Mouse (Mus musculus) kidney, postnatal 14 days (tissue): ENCODE measurements at regions not wholly inside any gene's neighbourhood (a gene's known extent, or its start where the extent isn't known, plus 50 kb on each side); places are given as distances from the start of the nearest gene placed in this dataset.

Experiments used
- DNase-seq: peaks from one replicate; pipeline ENCODE4 v3.0.0; 2022; ENCODE audit warnings: mixed read lengths

DNA sequence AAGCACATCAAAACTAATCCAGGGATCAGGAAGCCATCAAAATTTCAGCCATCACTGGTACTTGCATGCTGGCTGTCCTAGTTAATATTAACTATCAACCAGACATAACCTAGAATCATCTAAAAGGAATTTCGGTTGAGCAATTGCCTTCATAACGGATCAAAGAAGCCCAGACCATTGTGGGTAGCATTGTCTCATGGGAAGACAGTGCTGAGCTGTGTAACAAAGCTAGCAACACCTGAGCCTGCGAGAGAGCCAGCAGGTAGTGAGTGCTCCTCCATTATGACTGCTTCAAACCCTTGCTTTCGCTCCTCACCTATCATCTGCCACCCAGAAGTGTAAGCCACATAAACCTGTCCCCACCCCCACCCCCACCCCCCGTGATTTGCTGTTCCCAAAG, 169.6 kb upstream of the Fat1 start:
- DNase-seq, result no peak

DNA sequence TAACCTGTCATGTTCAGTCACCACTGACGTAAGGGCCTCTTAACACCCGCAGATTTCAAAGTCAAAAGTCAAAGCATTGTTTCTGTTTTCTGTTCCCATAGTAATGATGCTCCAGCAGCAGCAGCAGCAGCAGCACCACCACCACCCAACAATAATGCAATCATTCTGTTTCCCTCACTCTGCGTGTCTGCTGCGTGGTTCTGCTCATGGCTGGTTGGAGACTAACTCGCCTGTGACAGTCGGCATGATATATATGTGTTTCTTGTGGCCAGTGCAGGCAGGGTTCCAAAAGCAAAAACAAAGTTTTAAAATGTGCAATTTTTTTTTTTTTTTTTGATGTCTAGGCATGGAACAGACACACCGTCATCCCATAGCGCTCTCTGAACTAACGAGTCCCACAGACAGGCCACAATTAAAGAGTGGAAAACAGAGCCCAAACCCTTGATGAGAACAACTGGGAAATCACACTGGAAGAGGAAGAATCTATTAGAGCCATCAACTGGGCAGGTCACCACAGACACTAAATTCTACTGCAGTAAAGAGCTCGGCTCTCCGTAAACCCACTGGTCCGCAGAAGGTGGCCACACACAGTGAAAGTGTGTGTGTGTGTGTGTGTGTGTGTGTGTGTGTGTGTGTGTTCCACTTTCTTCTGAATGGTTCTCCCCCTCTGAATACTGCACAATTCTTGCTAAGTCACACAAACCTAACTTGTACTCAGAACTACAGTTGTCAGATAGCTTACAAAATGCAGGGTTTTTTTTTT, 169.0 kb upstream of the Fat1 start:
- DNase-seq, result no peak

DNA sequence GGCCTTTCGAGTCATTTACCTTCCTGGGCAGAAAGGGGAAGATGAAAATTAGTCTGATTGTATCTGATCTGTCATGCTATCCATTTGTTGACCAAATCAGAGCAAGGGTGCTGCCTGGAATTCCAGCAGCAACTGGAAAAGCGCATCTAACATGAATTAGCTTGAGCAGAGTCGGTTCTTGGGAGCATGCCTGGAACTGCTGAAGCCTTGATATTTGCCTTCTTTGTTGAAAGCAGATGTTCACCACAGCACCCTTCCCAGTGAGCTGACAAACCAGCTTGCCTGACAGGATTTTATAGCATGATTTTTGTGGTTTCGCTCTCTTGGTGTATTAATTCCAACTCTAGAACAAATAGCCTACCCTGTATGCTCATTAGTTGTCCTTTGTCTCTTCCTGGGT, 168.0 kb upstream of the Fat1 start:
- no peak for DNase-seq

DNA sequence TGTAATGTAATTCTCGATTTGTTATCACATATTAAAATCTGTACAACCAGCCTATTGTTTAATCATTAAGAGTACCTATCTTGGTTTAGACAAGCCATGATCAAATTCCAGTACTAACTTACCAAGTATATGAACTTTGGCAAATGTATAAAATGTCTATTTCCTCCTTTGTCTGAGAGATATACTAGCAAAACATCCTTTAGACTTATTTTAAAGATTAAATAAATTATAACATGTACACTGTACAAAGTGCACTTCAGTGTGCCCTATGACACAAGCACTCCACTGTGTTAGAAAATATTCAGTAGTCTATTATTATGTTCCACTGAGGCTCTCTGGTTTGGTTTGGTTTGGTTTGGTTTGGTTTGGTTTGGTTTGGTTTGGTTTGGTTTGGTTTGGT, 156.0 kb upstream of the Fat1 start:
- DNase-seq, result no peak

DNA sequence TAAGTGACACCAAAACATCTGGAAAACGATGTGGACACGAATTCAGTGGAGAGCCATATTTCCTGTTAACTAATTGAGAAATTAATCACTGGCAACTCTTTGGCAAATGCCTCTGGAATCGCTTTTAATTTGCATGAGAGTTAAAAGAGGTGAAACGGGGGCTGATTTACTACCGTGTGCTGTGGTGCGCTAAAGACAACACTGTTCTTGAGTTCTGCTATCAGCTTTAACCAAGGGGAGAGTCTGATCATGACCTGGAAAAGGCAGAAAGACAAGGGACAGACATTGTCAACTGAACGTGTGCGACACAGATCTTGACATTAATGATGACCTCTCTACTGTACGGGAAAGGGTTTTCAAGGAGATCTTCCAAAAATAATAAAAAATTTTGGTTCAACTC, 152.8 kb upstream of the Fat1 start:
- DNase-seq, result no peak

DNA sequence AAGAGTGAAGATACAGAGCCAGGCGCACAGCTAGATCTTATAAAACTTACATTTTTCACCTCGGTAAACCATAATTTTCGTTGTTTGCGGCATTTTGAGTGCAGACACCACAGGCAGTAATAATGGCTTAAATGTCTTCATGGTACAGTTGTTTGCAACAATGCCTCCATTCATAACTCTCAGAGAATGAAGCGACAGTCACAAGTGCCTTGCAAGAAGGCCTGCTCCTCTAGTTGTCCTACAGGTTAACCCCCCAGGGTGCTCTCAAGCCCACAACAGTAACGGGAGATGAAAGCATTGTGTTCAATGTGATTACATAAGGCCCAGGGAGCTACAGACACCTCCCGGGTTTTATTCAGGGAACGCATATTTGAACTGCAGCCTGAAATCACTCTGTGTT, 150.1 kb upstream of the Fat1 start:
- no peak for DNase-seq

DNA sequence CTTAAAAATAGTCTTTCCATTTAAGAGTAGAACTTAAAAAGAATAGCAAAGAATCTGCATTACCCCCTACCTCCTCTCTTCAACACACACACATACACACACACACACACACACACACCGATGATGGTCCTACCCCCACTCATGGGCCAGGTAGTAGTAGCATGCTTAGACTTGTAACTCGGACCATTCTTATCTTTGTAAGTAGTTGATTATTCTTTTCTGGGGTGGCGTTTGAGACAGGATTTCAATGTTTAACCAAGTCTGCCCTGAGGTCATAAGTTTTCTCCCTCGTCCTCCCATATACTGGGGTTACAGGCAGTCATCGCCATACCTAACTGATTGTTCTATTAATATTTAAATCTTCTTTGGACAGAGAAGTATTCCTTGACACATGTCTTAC, 148.5 kb upstream of the Fat1 start:
- DNase-seq, result no peak

DNA sequence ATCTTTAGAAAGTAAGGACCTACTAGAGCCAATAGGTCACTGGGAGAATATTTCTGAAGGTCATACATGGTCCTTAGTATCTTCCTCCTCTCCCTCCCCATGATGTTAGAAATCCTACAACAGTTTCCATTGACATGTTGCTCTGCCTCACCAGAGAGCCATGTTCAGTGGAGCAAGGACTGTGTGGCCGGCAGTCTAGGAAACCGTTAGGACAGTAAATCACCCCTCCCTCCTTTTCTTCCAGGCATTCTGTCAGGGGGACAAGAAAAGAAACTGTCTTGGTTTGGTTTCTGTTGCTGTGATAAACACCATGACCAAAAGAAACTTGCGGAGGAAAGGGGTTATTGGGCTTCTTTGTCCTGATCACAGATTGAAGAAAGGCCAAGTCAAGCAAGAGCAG, 147.0 kb upstream of the Fat1 start:
- DNase-seq, result no peak

DNA sequence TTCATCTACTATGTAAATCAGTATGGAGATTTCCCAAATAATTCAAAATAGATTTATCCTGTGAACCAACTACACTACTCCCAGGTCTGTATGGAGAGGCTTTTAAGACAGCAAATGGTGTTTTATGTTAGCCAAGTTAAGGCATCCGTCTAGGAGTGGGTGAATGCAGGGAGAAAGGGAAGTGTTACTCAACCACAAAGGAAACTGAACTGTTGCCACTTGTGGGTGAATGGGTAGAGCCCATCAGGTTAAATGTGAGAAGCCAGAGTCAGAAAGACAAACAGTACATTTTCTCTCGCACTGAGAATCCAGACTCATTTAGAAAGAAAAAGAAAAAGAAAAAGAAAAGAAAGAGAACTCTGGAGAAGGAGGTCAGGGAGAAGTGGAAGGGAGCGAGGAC, 135.7 kb upstream of the Fat1 start:
- no peak for DNase-seq

DNA sequence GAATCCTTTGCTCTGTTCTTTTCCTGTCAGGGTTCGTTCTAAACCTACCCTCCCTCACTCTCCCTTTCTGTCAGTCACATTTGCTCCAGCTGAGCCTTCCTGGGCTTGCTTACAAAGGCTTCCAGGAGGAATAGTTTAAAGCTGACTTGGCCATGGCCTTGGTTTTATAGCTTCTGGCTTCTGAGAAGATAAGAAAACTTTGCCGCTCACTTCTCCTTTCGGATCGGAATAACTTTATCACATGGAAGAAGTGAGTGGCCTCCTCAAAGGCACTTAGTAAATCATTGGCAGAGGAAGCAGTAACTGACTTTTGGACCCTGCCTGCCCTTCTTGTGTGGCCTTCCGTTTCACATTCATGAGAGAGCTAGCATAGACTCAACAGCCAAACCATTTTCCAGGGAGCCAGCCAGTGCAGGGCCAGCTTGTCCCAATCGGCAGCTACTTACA, 134.4 kb upstream of the Fat1 start:
- peak; percentile 79 for DNase-seq

DNA sequence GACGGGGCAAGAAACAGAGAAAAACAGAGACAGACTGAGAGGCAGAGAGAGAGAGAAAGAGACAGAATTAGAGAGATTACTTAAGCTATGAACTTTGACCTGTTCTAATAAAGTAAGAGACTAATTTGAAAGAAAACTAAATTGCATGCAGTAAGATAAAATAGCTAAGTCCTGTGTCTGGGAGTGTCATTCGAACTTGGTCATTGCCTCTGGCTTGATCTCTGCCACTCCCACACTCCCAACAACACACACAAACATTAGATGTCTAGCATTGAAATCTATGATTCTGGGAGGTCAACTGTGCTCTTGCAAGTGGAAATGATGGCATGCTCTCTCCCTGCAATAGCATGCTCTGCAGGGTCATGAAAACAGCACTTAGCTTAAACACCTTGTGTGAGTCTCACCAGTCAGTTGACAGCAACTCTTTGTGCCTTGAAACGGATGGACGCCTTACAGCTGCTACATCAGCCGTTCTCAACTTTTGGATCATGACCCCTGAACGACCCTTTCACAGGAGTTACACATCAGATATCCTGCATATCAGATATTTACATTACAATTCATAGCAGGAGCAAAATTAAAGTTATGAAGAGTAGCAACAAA, 133.5 kb upstream of the Fat1 start:
- DNase-seq, result peak; percentile 20

DNA sequence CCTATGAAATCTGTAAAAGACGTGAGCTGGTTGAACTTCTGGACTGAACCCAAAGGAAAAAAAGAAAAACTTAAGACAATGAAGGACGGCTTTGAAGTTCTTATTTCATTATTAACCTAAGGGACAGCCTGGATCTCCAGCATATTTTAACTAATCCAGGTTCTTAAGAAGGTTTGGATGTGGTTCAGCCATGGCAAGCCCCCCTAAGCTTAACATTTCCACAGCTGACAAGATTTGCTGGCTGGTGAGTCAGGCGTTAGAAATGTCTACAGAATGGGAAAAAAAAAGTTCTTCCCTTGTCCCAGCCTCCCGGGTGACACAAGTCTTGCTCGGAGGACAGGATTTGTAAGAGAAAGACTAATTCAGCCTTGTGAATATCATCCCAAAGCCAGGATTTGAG, 132.9 kb upstream of the Fat1 start:
- DNase-seq, result no peak

DNA sequence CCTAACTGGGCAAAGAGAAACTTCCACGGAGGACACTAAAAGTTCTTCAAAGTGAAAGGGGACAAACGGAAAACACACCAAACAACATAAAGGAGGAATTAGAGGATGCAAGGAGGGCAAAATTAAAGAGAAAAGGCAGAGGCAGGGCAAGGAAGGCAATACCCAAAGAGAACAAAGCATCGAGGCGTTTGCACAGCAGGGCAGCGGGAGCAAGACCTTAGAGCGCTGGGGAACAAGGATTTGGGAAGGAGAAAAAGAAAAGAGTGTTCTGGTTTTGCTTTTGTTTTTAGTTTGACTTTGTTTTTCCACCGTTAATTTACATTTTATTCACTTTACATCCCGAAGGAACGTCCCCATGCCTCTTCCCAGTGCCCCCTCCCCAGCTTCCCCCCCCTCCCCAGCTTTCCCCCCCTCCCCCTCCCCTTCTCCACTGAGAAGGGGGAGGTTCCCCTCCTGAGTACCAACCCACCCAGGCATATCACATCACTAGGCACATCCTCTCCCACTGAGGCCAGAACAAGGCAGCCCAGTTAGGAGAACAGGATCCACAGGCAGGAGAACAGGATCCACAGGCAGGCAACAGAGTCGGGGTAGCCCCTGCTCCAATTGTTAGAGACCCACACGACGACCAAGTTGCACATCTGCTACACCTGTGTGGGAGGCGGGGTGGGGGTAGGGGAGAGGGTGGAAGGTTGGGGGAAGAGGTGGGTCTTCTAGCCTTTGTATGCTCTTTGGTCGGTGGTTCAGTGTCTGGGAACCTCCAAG, 130.7 kb upstream of the Fat1 start:
- DNase-seq, result no peak

DNA sequence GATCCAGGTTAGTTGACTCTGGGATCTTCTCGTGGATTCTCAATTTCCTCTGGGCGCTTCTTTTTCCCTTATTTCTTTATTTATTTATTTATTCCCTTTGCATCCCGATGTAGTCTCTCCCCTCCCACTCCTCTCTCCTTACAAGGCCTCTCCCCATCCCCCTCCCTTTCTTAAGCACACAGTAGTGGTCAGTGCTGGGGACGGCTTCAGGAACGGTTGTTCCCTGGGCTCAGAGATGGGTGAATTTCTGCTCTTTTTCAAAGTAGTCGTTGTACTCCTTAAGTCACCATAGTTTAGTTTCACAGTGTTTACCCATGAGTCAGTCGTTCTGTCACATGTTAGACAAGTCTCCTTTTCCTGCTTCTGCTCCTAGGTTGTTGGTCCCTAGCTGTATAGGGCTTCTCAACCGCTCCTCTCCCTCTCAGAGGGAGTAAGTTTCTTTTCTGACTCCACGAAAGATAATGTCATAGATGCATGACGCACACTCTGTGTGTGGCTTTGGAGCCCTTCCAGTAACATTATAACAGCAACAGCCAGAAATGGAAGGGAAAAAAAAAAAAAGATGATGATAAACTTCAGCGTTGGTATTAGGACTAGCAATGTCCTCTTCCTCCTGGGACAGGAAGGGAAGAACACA, 129.9 kb upstream of the Fat1 start:
- no peak for DNase-seq

DNA sequence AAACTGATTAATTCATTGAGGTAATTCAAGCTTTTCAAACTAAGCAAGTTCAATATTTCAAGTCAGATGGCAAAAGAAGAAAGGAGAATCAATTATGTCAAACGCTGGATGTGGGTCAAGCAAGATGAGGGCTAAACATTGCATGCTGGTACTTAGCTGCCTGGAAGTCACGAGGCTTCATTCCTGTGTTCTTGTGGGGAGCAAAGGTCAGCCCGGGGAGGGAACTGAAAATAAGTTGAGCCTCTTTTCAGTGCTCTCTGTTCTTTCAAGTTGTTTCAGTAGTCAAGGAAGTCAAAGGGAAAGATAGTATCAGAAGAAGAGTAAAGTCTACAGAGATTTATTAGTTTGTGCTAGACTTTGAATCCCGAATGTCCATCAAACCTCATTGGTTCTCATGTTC, 122.9 kb upstream of the Fat1 start:
- peak; percentile 36 for DNase-seq

DNA sequence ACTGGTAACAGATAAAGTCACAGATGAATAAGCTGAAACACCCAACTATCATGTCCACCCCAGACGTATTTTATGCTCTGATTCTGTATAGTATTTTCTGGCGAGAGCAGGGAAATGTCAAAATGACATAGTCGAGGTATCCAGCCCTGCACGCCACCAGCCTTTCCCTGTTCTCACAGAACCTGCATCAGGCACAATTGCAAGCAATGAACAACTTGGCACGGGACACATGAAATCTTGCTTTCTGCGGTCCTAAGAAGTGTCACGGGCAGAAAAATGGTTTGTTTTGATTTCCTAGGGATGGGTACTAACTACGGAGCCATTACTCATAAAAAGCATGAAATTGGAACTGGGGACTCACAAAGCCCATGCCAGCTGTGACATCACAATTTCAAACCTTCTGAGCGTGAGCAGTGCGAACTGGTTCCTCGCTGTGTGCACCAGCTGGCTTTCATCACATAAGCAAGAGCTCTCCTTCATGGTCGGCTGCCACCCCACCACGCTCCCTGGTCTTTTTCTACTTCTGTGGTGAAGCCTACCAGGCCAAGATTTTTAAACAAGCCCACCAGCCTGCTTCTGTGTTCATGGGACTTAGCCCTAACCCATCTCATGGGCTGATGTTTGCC, 117.6 kb upstream of the Fat1 start:
- no peak for DNase-seq

DNA sequence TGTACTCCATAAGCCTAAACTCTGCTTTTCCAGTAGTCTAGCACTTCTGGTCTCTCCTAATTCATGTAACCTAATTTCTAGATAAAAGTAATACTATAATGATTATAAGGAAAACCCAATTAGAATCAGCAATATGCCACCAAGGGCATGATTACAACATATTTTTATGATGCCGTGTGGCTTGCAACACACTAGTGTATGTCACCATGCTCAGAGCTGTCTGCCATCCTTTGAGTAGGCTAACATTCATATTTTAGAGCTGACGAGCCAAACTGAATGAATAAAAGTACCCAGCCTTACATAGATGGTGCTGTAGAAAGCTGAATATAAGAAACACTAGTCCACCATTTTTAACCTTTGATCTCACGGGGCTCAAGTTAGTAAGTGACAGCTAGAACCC, 116.0 kb upstream of the Fat1 start:
- DNase-seq, result no peak

DNA sequence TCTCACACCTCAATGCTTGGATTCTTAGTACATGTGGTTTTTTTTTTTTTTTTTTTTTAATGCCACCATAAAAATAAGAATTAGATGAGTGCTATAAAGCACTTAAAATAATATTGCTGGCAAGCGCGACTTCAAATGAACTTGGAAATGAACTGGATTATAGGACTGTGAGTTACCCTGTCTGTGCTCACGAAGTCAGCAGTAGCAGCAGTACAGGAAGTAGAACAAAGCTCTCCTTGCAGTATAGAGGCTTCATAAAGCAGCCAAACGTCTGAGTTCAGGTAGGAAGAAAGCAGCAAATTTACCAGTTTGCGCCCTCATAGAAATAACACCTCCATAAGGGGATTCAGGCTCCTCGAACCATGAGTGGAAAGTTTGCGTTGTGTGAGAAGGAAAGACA, 115.6 kb upstream of the Fat1 start:
- no peak for DNase-seq

DNA sequence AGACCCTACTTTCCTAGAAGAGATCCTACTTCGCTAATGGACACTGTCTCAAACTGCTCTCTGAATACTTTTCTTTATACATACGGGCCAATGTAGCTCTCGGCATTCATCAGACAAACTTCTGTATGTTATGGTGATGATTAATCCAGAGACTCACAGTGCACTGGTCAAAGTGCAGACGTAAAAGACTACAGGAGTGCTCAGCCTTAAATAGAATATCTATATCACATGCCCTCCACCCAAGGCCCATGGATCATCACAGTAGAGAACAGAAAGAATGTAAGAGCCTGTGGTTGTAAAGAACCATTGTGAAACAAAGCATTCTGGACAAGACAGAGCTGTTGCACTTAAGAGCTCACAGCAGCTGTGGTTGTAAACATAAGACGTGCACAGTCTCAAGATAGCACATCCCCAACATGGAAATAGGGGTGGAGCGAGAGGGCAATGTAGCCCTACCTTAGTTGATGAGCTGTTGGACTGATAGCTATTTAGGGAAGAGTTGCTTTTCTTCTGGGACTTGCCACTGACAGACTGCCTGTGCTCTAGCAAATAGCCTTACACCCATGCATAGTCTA, 110.0 kb upstream of the Fat1 start:
- no peak for DNase-seq

DNA sequence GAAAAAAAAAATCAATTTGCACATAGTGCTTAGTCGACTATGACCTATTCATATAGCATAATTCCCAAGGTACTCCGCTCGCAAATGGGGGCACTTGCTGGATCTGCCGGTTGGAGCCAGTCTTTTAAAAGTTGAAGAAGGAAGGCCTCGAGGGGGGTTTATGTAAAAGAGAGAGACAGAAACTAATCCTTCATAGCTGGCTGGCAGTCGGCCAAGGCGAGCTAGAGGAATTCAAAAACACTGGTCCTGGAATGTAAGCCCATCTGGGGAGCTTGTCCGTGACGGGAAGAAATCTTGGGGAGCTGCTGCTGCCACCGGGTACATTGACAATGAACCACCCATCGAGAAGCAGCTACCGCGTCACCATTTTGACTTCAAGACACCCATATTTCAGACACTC, 108.3 kb upstream of the Fat1 start:
- DNase-seq, result peak; percentile 84

DNA sequence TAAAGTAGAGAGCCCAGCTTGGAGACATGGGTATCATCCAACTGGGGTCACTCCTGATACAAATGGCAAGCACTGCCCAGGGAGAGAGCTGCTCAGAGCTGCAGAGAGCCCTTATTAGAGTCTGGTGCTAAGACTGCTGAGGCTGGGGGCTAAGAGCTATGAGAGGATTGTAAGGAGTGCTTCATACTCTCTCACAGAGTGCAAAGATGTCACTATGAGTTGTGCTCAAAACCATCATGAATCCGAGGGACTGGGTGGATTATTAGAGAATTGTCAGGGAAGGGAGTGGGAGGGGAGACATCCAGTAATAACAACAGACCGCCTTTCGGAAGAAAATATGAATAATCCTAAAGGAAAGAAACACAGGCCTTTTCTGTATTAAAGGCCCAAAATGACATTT, 107.2 kb upstream of the Fat1 start:
- DNase-seq, result no peak

DNA sequence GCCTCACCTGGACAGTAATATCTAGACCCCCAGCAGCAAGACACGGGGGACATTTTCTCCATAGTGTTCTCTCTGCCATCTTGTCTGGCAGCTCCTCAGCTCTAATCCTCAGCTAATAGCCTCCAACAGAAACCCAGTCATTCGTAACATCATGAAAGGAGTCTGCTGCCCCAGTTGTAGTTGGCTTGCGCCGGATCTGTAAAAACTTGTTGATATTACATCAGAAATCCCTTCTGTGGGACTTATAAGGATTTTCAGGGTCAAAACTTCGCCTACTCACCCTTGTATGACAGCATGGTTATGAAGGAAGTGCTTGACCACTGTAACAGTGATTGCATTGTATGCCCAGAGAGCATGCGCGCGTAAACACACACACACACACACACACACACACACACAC, 96.8 kb upstream of the Fat1 start:
- DNase-seq, result no peak
